Mouse (Mus musculus) erythroblast, embryonic 14.5 days (primary cell): Measurements from ENCODE around the gene Chst8.

Experiments
- GATA1 ChIP-seq: IDR thresholded peaks from 2 replicates; pipeline ENCODE4 v1.6.1; 2012; ENCODE audit warnings: low read length, inconsistent platforms, mixed read lengths
- TAL1 ChIP-seq: IDR thresholded peaks from 3 replicates; pipeline ENCODE4 v1.6.1; 2012; ENCODE audit warnings: low read length, inconsistent platforms, mixed read lengths

DNA sequence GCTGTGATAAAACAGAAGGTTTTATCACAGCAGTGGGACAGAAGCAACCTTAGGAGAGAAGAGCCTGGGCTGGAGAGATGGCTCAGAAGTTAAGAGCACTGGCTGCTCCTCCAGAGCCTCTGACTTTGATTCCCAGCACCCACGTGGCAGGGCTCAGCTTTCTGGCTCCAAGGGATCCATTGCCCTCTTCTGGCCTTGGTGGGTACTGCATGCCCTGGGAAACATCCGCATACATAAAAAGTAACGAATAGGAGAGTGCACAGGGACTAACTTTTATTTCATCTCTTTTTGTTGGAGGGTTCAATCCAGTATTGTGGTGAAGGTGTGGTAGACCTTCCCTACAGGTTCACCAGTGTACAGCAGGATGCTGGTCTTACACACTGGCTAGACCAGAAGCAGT lies 62.8 kb downstream of the Chst8 start:
- TF ChIP-seq TAL1 (no peak), GATA1 (no peak)
